Mouse (Mus musculus): ENCODE measurements at regions not wholly inside any gene's neighbourhood (a gene's known extent, or its start where the extent isn't known, plus 50 kb on each side); places are given as distances from the start of the nearest gene placed in this dataset.

DNA sequence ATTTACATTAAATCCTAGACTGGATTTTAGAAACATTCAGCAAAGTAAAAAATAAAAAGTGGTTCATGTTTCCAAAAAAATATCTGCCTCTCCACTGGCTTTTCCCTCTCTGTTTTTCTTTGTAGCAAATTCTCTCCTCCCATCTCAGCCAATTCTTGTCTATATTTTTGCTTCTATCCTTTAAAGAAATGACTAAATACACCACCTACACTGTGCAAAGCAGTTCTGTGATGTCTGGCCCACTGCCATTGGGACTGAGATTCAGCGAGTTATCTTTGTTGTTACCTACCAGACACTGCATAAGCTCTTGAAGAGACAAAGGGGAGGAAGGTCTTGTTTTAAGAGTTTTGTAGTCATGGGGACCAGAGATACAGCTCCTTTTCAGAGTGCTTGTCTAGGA, 835.8 kb upstream of the Klhl29 start:
- peak; percentile 37 to 49 for DNase-seq (ENCODE audit: low spot score in 2 of 2)

- DNase-seq (ENCODE audit: low spot score in 2 of 2), result no peak
These were observed 813.8 kb upstream of the Klhl29 start for GRCm38 (mm10) chr12:6189232-6189631.

- DNase-seq (ENCODE audit: low spot score in 2 of 2), result no peak
These were observed 793.3 kb upstream of the Klhl29 start for GRCm38 (mm10) chr12:6168795-6169194.

DNA sequence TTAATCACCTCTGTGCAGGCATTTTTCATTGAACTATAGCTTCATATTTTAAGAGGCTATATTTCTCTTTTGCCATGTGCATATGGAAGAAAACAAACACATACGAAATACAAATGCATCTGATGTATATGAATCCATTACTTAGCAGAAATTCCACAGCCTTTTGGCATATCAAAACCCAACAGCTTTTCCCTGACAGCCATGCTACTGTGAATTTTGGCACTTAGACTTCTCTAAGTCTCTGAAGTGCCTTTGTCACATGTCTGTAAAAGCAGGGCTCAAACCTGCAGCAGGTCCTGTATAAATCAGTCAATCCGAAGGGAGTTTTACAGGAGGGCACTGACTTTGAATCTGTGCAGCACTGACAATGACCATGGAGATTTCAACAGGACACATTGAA, 778.8 kb upstream of the Klhl29 start:
- no peak for DNase-seq (ENCODE audit: low spot score in 2 of 2)

- DNase-seq (ENCODE audit: low spot score in 2 of 2), result no peak
These were observed 776.0 kb upstream of the Klhl29 start for GRCm38 (mm10) chr12:6151476-6151875.

DNA sequence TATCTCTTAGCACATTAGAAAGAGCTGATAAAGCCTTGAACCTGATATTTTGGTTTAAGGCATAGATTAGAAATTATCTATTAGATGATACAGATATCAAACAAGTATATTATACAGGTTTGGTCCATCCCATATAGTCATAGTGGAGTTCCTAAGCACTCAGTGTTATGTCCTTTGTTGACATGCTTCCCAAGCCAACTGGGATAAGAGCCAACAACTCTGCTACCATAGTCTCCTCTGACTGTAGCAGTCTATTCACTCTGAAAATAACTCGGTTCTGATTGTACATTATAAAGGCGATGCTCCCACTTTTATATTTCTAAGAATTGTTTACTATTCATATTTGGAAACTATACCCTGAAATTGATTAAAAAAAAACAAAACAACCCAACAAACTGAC, 757.0 kb upstream of the Klhl29 start:
- no peak for DNase-seq (ENCODE audit: low spot score in 2 of 2)

- no peak for DNase-seq (ENCODE audit: low spot score in 2 of 2)
These were observed 744.1 kb upstream of the Klhl29 start for GRCm38 (mm10) chr12:6119557-6119956.

GRCm38 (mm10) chr12:6115254-6115653, 739.8 kb upstream of the Klhl29 start:
- no peak for DNase-seq (ENCODE audit: low spot score in 2 of 2)

GRCm38 (mm10) chr12:6097295-6097694, 721.8 kb upstream of the Klhl29 start:
- DNase-seq (ENCODE audit: low spot score in 2 of 2), result no peak

DNA sequence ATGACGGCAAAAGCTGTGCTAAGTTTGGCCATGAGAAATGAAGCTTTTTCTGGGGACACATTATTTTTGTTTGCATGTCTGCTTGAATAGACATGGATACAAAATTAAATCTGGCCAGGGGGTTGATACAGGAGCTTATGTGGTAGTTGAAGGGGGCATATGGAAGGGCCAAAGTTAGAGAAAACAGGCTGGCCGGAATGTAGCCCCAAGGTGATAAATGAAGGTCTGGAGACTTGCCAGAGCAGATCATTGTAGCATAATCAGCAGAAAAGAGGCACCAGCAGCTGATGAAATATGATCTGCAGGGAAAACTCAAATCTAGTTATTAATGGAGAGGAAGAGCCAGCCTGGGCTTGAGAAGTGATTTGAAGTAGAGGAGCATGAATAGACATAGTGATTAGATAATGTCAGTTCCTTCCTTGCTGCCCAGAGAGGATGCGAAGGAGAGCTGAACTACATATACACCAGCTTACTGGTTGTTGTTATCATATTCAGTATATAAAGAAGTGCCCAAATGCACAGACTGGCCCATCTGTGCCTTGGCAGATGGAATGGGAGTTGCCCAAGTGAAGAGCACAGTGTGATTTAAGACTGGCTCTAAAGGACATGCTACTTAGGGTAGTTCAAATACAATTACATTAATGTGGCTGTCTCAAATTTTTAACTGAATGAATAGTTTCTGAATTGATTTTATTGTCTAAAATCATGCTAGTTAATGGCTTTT, 712.3 kb upstream of the Klhl29 start:
- no peak for DNase-seq (ENCODE audit: low spot score in 2 of 2)

DNA sequence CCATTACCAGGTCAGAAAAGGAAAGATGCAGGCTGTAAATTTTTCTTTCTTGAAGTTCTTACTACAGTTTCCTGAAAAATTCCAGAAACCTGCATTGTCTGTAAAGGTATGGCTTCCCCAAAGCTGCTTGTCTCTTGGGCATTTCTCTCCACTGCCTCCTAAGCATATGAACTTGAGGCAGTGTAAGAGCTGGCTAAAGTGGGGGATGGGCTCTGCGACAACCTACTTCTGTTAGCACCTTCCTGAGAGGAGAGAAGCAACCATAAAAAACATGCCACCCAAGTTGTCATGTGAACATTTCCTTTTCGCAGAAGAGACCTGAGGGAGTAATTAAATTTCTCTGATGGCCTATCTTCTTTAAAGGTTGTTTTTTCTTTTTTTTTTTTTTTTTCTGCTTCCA, 711.6 kb upstream of the Klhl29 start:
- no peak for DNase-seq (ENCODE audit: low spot score in 2 of 2)

DNA sequence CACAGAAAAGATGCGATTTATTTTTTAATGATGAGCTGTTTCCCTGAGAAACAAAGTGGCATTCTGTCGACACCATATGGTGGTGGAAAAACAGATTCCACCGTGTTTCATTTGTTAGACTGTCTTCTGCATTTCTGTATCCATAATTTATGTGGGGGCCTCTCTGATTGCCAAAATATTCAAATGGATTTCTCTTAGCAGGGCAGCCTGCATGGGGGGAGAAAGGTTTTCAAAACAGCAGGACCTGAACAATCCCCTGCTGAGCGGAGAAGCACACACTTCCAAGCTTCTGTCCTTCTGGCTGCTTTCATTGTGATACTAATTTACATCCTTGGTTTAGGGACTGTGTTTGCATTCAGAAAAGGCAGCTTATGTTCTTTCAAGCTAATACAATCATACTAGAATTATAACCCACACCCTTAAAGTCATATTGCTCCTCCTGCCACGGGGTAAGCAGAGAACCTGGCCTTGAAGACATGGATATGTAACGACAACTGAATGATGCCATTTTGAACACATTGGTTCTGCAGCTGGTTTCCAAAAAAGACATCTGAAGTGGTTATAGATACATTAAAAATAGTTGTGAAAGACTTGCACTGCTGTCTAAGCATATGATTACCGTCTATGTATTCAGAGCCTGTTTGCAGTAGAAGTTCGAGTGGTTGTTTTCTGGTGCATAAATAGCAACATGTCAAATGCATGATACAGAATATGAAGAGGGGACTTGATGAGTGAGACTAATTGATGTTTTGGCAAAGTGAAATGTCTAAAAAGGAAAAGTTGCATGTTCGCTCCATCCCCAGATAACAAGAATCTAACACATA, 671.6 kb upstream of the Klhl29 start:
- no peak for DNase-seq (ENCODE audit: low spot score in 2 of 2)

- DNase-seq (ENCODE audit: low spot score in 2 of 2), result no peak
These were observed 670.6 kb upstream of the Klhl29 start for GRCm38 (mm10) chr12:6046110-6046509.

DNA sequence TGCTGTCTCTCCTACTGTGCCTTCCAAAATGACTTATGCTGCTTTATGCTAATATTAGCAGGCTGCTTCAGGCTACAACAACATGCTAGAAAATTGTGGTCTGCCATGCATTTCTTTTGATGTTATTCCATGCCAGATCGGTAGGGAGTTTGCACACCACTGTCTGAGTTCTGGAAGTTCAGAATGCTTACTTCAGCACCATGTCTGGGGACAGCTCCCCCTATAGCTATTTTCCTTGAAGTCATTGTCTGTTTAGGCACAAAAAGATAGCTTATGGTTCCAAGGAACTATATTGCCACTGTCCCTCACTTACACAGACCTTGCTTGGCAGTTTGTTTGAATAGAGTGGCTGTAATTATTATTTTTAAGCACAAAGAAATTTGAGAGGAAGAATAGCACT, 666.8 kb upstream of the Klhl29 start:
- DNase-seq (ENCODE audit: low spot score in 2 of 2), result no peak

GRCm38 (mm10) chr12:6024111-6024510, 648.6 kb upstream of the Klhl29 start:
- no peak for DNase-seq (ENCODE audit: low spot score in 2 of 2)

DNA sequence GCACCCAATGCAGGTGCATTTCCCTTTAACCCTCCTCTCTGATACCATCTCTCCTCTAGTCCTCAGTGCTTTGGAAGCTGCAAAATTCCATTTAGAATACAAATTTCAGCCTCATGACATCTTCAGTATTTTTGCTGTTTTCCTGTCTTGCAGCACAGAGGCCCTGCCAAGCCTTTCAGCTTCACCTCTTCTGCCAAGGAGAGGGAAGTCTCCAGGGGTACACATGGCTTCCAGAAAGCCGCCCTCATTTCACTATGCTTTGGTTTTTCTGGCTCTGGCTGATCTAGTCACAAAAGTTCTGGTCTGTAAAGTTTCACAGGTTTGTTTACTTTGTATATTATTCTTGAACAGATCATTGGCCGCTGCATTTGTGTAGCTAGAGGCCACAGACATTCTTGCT, 647.0 kb upstream of the Klhl29 start:
- DNase-seq (ENCODE audit: low spot score in 2 of 2), result no peak

GRCm38 (mm10) chr12:6000961-6001360, 625.5 kb upstream of the Klhl29 start:
- DNase-seq (ENCODE audit: low spot score in 2 of 2), result no peak

GRCm38 (mm10) chr12:5997366-5997765, 621.9 kb upstream of the Klhl29 start:
- no peak for DNase-seq (ENCODE audit: low spot score in 2 of 2)

- DNase-seq (ENCODE audit: low spot score in 2 of 2), result no peak
These were observed 621.2 kb upstream of the Klhl29 start for GRCm38 (mm10) chr12:5996672-5997071.

GRCm38 (mm10) chr12:5983937-5984610, 608.6 kb upstream of the Klhl29 start:
- no peak for DNase-seq (ENCODE audit: low spot score in 2 of 2)

DNA sequence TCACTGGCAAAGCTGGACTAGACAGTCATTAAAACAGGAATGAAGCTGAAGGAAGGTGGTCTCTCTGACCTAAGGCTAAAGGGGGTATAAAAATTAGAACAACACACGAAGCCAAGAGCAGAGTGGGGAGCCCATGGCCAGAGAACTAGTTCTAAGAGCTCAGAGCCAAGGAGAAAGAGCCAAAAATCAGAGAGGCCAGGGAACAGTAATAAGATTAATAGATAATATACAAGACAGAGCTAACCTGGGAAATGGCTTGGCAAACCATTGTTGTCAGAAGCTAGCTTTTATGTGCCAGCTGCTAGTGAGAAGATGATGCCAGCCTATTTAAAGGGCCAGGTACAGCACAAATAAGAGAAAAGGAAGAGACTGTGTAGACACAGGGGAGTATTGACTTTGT, 606.6 kb upstream of the Klhl29 start:
- DNase-seq (ENCODE audit: low spot score in 2 of 2), result no peak

DNA sequence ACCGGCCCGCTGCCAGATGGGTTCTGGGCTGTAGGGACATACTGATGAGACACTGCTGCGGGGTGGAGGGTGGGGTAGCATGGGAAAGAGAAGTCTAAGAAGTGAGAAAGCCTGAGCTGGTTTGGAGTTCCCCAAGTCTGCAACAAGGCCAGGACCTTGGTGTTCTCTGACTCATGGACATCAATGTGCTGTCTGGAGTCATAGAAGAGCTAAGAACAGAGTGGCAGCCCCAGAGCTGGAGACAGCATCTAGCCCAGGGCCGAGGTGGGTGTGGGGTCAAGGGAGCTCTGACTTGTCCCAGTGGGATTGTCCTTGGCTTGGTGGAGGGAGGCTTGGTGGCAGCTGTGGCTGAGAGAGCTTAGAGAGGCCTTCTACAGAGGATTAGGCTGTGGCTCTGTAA, 600.4 kb upstream of the Klhl29 start:
- DNase-seq (ENCODE audit: low spot score in 2 of 2), result no peak

- DNase-seq (ENCODE audit: low spot score in 2 of 2), result no peak
These were observed 594.1 kb upstream of the Klhl29 start for GRCm38 (mm10) chr12:5969556-5969955.
